Mouse (Mus musculus): ENCODE measurements around the gene Atr.
A peak's percentile ranks its signal among the peaks of the same experiment; 100 is the strongest.

DNA sequence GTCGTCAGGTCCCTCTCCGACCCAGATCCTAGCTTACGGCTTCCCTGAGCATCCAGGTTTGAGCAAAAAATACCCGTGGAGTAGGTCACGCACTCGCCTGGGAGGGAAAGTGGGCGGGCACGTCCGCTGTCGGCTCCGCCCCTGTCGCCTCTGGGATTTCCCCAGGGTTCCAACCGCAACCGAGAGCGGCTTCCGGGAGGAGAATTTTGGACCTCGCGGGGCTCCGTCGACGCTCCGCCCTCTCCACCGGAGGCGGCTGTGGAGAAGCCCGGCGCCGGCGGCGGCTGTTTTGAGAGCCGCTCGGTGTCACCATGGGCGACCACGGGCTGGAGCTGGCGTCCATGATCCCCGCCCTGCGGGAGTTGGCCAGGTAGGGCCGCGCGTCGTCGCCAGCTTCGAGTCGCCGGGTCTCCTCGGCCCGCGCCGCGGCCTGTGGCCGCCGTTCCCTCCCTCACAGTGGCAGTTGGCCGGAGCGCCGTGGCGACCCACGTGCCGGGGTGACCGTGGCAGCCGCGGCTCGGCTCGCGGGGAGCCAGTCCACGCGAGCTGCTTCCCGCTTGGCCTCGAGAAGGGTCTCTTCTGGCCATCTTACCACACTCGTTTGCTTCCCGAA, at the start of gene Atr:
- TF ChIP-seq CTCF (IDR thresholded peaks at IDR 0.05; ENCODE audit: low read depth): no peak
- TF ChIP-seq EP300 (optimal IDR thresholded peaks at IDR 0.05): peak; percentile 44
